Mouse (Mus musculus): ENCODE measurements at regions not wholly inside any gene's neighbourhood (a gene's known extent, or its start where the extent isn't known, plus 50 kb on each side); places are given as distances from the start of the nearest gene placed in this dataset.

DNA sequence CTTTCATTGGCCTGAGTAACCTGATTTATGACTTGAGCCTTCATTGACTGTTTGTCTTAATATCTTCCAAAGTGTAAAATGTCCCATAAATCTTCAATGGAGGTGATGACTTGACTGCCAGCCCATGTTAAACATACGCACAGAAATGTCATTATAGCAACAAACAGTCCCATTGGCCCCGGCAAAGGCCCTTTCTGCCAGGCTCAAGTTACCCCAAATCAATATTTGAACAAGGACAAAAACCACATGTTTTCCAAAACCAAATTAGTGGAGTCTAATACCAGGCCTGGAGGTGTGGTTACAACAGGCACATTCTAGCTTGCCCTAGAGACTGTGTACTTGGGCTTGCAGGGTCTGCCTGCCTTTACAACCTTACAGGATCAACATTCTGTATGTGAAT is 68.2 kb upstream of the Fggy start:
- no peak for DNase-seq (ENCODE audit: low read depth)

DNA sequence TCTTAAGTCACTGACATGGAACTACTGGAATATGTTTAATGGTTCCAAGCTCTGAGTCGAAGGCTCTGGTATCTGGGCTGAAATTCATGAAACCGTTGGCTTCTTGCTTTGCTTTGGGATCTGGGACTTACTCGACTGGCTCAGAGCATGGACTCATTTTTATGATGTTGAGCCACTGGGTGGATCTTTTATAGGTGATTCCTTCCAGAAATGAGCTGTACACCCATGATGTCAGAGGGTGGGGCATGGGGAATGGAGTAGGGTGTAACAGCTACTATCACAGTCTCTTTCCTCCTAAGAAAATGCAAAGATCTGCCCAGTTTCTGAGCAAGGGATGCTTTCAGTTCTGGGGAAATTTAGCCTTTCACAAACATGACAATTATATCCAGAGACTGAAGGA is 57.0 kb upstream of the Fggy start:
- DNase-seq (ENCODE audit: low read depth): no peak

DNA sequence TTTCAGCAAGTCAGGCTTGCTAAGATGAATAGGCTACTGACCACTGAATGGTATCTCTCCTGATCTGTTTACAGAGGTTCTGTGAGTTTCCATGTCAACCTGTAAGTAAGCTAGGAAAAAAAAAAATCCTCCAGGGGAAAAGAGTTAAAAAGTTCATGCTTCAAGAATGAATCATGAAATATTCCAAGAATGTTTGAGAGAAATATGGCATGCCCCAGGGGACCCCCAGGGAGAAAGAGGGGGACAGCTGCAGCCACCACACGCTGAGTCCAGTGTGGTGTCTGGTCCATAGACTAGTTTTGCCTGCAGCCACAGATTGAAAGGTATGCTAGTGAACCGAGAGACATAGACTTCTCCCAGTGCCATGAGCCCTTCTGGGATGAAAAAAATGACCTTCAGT is 56.1 kb upstream of the Fggy start:
- no peak for DNase-seq (ENCODE audit: low read depth)

DNA sequence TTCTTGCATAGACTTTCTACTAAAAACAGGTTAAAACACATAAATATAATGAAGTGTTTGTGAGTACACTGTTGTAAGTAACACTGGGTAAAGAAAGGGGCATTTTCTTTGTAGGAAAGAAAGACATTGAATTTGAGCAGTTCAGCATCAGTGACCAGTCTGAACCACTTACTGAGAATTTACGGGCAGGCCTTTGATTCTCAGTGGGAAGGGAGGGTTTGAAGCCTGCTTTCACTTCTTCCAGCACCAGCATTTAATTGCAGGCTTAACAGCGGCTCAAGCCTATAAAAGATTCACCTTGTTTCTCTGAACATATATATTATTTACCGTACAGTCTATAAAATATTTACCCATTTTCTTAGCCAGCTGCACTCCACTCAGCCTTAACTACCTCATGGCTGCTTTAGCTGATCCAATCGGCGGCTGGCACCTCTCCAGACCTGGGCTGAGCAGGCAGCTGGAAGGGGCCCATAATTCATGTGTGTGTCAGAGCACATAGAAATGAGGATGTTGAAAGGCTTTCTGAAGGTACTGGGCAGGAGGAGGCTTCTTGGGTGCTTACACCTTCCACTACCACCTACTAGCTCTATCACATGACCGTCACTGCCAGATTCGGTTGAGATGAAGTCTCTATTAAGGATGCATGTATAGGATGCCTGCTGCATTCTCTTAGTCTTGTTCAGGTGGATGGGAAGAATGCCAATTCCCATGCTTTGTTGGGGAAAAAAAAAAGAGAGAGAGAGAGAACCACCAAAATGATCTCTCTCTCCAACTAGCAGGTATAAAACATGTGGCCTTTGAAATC is 50.0 kb upstream of the Fggy start:
- no peak for DNase-seq (ENCODE audit: low read depth)

All from c-Kit-positive CD71-positive TER-119-negative erythroid progenitor cells, embryonic 14.5 days (primary cell).